Mouse (Mus musculus) subcutaneous adipose tissue, adult 2 months (tissue): Measurements from ENCODE around the gene Adig. TPM values are rescaled to one million over a fixed set of nuclear protein-coding genes. Genes with fewer than 3 reads are reported as not detected.

Experiments used
- polyA plus RNA-seq: library from polyadenylated mRNA; depleted of rRNA; stranded (reverse); fragments of >200 nt; gene quantifications from 2 replicates; pipeline ENCODE4 v1.2.3, GENCODE M21; 2012; ENCODE audit warnings: low replicate concordance; rRNA removed

Gene Adig
- 242 and 439 TPM in 2 replicates for polyA plus RNA-seq

GRCm38 (mm10) chr2:158501836-158502812, at the start of gene Adig:
Adig (plus strand) TSS chr2:158502612.

GRCm38 (mm10) chr2:158512528-158512927, 10.1 kb downstream of the Adig start, which contains the start of gene Arhgap40:
Arhgap40 (plus strand) TSS chr2:158512796.

Other genes with a start within 250 kb of the Adig start
- 0.13 TPM in 1 of 2 replicates, not detected in the other for gene Bpi, start 244.5 kb upstream of the Adig start, polyA plus RNA-seq
- 336 and 540 TPM in 2 replicates for gene Lbp, start 196.1 kb upstream of the Adig start, polyA plus RNA-seq
- gene Snhg11, start 127.0 kb upstream of the Adig start, polyA plus RNA-seq = 17.4 and 62.3 TPM in 2 replicates
- 23.6 and 34.7 TPM in 2 replicates for gene Ralgapb, start 92.8 kb upstream of the Adig start, polyA plus RNA-seq
- gene Arhgap40, start 10.2 kb downstream of the Adig start, polyA plus RNA-seq = 0.21 and 2.9 TPM in 2 replicates
- not detected in 2 replicates for gene Slc32a1, start 108.2 kb downstream of the Adig start, polyA plus RNA-seq
- 4.7 and 9.3 TPM in 2 replicates for gene Actr5, start 122.3 kb downstream of the Adig start, polyA plus RNA-seq
- gene Ppp1r16b, start 162.8 kb downstream of the Adig start, polyA plus RNA-seq = 4.9 and 8.0 TPM in 2 replicates